Mouse (Mus musculus): ENCODE results near the gene Wnk1. TPM values are rescaled to one million over a fixed set of nuclear protein-coding genes. Genes with fewer than 3 reads are reported as not detected.

Gene Wnk1
- total and polyA plus RNA-seq, 3 experiments = 31.6 to 735 (median 104) TPM

GRCm38 (mm10) chr6:120013125-120013524, 25.3 kb downstream of the Wnk1 start:
- DNase-seq (ENCODE audit: low read depth, low spot score) = no peak
- TF ChIP-seq EP300 (IDR thresholded peaks at IDR 0.05; ENCODE audit: low read depth in 1 of 2, low read length in 2 of 2) = peak in 1 of 2 experiments; percentile 4; a peak in 1 of 4 replicates
- no peak for TF ChIP-seq SIN3A (IDR thresholded peaks at IDR 0.05; ENCODE audit: low read length)
- TF ChIP-seq NRF1 (IDR thresholded peaks at IDR 0.05; ENCODE audit: insufficient read depth, low read depth, low read length, poor library complexity, severe bottlenecking) = no peak
- TF ChIP-seq GATA1 (IDR thresholded peaks at IDR 0.05; ENCODE audit: low read depth, low read length) = peak; percentile 44; the same call in 1 of the 2 replicates
- H3K4me1 ChIP-seq (ENCODE audit: control insufficient read depth in 1 of 2, insufficient read depth in 2 of 2, low read length in 2 of 2) = peaks cover 4 to 12% of the 10 kb centered on the region in 2 experiments

GRCm38 (mm10) chr6:120011440-120011839, 27.0 kb downstream of the Wnk1 start:
- TF ChIP-seq SIN3A (IDR thresholded peaks at IDR 0.05; ENCODE audit: low read length) (0 out of 2 replicates have a peak, but pooled peaks have one; percentile 12), UBTF (IDR thresholded peaks at IDR 0.05; ENCODE audit: borderline replicate concordance, insufficient read depth, low read depth, low read length) (no peak)
- H3K79me2 ChIP-seq (ENCODE audit: control insufficient read depth, insufficient read depth, low read length, poor library complexity) = peaks cover 51% of the 10 kb centered on the region
- H3K27me3 ChIP-seq (ENCODE audit: control insufficient read depth in 1 of 2, insufficient read depth in 2 of 2, low read length in 2 of 2) = no peaks in the 10 kb centered on the region
- H3K27ac ChIP-seq (ENCODE audit: control insufficient read depth, low read depth, low read length) = no peak overlapping the region
- H3K9ac ChIP-seq (ENCODE audit: control insufficient read depth, low read depth, low read length, poor library complexity, severe bottlenecking) = no peak overlapping the region
- DNase-seq (ENCODE audit: low read depth, low spot score) = no peak
- H3K36me3 ChIP-seq (ENCODE audit: control insufficient read depth in 1 of 2, insufficient read depth in 2 of 2, low read length in 2 of 2) = peaks cover 3 to 38% of the 10 kb centered on the region in 2 experiments
- H3K9me3 ChIP-seq (replicated peaks; ENCODE audit: insufficient read depth, low read length) = no peaks in the 10 kb centered on the region
- H3K4me1 ChIP-seq (ENCODE audit: control insufficient read depth in 1 of 2, insufficient read depth in 2 of 2, low read length in 2 of 2) = peaks cover 4 to 12% of the 10 kb centered on the region in 2 experiments
- no peak overlapping the region for H3K4me3 ChIP-seq (ENCODE audit: control insufficient read depth in 1 of 2, insufficient read depth in 1 of 2, low read depth in 2 of 2, low read length in 2 of 2)

More at GRCm38 (mm10) chr6:120013125-120013524, 25.3 kb downstream of the Wnk1 start:
- H3K4me3 ChIP-seq (ENCODE audit: control insufficient read depth in 1 of 2, insufficient read depth in 1 of 2, low read depth in 2 of 2, low read length in 2 of 2) = no peak overlapping the region
- H3K9ac ChIP-seq (ENCODE audit: control insufficient read depth, low read depth, low read length, poor library complexity, severe bottlenecking) = no peak overlapping the region
- H3K27ac ChIP-seq (ENCODE audit: control insufficient read depth, low read depth, low read length) = no peak overlapping the region
- no peaks in the 10 kb centered on the region for H3K9me3 ChIP-seq (replicated peaks; ENCODE audit: insufficient read depth, low read length)
- peaks cover 10 to 36% of the 10 kb centered on the region in 2 experiments for H3K36me3 ChIP-seq (ENCODE audit: control insufficient read depth in 1 of 2, insufficient read depth in 2 of 2, low read length in 2 of 2)
- peaks cover 52% of the 10 kb centered on the region for H3K79me2 ChIP-seq (ENCODE audit: control insufficient read depth, insufficient read depth, low read length, poor library complexity)
- no peaks in the 10 kb centered on the region for H3K27me3 ChIP-seq (ENCODE audit: control insufficient read depth in 1 of 2, insufficient read depth in 2 of 2, low read length in 2 of 2)

- no peak for DNase-seq (ENCODE audit: low read depth, low spot score)
- H3K79me2 ChIP-seq (ENCODE audit: control insufficient read depth, insufficient read depth, low read length, poor library complexity) = peaks cover 53% of the 10 kb centered on the region
- peaks cover 3 to 38% of the 10 kb centered on the region in 2 experiments for H3K36me3 ChIP-seq (ENCODE audit: control insufficient read depth in 1 of 2, insufficient read depth in 2 of 2, low read length in 2 of 2)
- H3K27ac ChIP-seq (ENCODE audit: control insufficient read depth, low read depth, low read length) = no peak overlapping the region
- H3K4me3 ChIP-seq (ENCODE audit: control insufficient read depth in 1 of 2, insufficient read depth in 1 of 2, low read depth in 2 of 2, low read length in 2 of 2) = no peak overlapping the region
- H3K9ac ChIP-seq (ENCODE audit: control insufficient read depth, low read depth, low read length, poor library complexity, severe bottlenecking) = no peak overlapping the region
- H3K9me3 ChIP-seq (replicated peaks; ENCODE audit: insufficient read depth, low read length) = no peaks in the 10 kb centered on the region
- H3K4me1 ChIP-seq (ENCODE audit: control insufficient read depth in 1 of 2, insufficient read depth in 2 of 2, low read length in 2 of 2) = peaks cover 4 to 12% of the 10 kb centered on the region in 2 experiments
- TF ChIP-seq MXI1 (IDR thresholded peaks at IDR 0.05; ENCODE audit: low read depth, low read length) = no peak
- peak in 1 of 2 experiments; percentile 57; a peak in 1 of 4 replicates for TF ChIP-seq EP300 (IDR thresholded peaks at IDR 0.05; ENCODE audit: low read depth in 1 of 2, low read length in 2 of 2)
- no peak for TF ChIP-seq GABPA (IDR thresholded peaks at IDR 0.05; ENCODE audit: low read depth, low read length)
- TF ChIP-seq GATA1 (IDR thresholded peaks at IDR 0.05; ENCODE audit: low read depth, low read length) = peak; percentile 51
- TF ChIP-seq TAL1 (IDR thresholded peaks at IDR 0.05; ENCODE audit: low read length) = peak; percentile 61
- TF ChIP-seq TCF12 (IDR thresholded peaks at IDR 0.05; ENCODE audit: low read depth, low read length) = peak; percentile 65
- 0 out of 2 replicates have a peak, but pooled peaks have one; percentile 6 for TF ChIP-seq SIN3A (IDR thresholded peaks at IDR 0.05; ENCODE audit: low read length)
- TF ChIP-seq POLR2A (IDR thresholded peaks at IDR 0.05; ENCODE audit: control insufficient read depth in 1 of 2, insufficient read depth in 1 of 2, low read depth in 1 of 2, low read length in 2 of 2, poor library complexity in 1 of 2) = no peak
- H3K27me3 ChIP-seq (ENCODE audit: control insufficient read depth in 1 of 2, insufficient read depth in 2 of 2, low read length in 2 of 2) = no peaks in the 10 kb centered on the region
Observed at GRCm38 (mm10) chr6:120011001-120011400, 27.5 kb downstream of the Wnk1 start.
